ENCODE assay signal across 20 mouse cellular contexts in genomic region chr5:111077261-111077660, GRCm38 (mm10).
"Had no signal": no experiment of that assay in that cellular context is flagged by ENCODE, and none has a peak within 500 bp of the region (broad histone marks: within the 10 kb centered on the region; RNA-seq: fewer than 3 reads in every experiment).

No protein-coding gene starts in this region.

- H3K27ac ChIP-seq: layer of hippocampus, adult 2 months; liver, embryonic 12.5 days; liver, embryonic 15.5 days; lung, embryonic 15.5 days; midbrain, embryonic 10.5 days; midbrain, embryonic 13.5 days; stomach, embryonic 15.5 days had no signal

- H3K9ac ChIP-seq: liver, embryonic 12.5 days; liver, embryonic 15.5 days; lung, embryonic 15.5 days; midbrain, embryonic 13.5 days; stomach, embryonic 15.5 days had no signal

- ATAC-seq: liver, embryonic 12.5 days; midbrain, embryonic 13.5 days; midbrain, embryonic 16.5 days had no signal

- H3K9me3 ChIP-seq: liver, embryonic 12.5 days; liver, embryonic 15.5 days; lung, embryonic 15.5 days; megakaryocyte, embryonic 14.5 days; midbrain, embryonic 13.5 days; stomach, embryonic 15.5 days had no signal

- H3K4me1 ChIP-seq: liver, embryonic 15.5 days had no signal

- H3K27me3 ChIP-seq: liver, embryonic 12.5 days; liver, embryonic 15.5 days; lung, embryonic 15.5 days; midbrain, embryonic 13.5 days; stomach, embryonic 15.5 days had no signal

- DNase-seq: kidney, adult 18-20 months; kidney, adult 9 months; kidney, postnatal 14 days; layer of hippocampus, adult 9-11 months; liver; lung, adult 18-20 months; lung, postnatal 10 days; lung, postnatal 36 days; right cerebral cortex, postnatal 25 days; spleen, adult 18-20 months; thymus, postnatal 25 days had no signal

- H3K4me2 ChIP-seq: liver, embryonic 12.5 days; liver, embryonic 15.5 days; lung, embryonic 15.5 days; midbrain, embryonic 13.5 days; stomach, embryonic 15.5 days had no signal

- H3K4me3 ChIP-seq: layer of hippocampus, adult 2 months; liver, embryonic 12.5 days; liver, embryonic 15.5 days; lung, embryonic 15.5 days; megakaryocyte, embryonic 14.5 days; midbrain, embryonic 10.5 days; midbrain, embryonic 13.5 days; stomach, embryonic 15.5 days had no signal

- H3K36me3 ChIP-seq: liver, embryonic 12.5 days; liver, embryonic 15.5 days; lung, embryonic 15.5 days; midbrain, embryonic 10.5 days; midbrain, embryonic 13.5 days; stomach, embryonic 15.5 days had no signal
